Mouse (Mus musculus) hindbrain, embryonic 11.5 days (tissue): Measurements from ENCODE around the gene Rhou. TPM values are rescaled to one million over a fixed set of nuclear protein-coding genes. Genes with fewer than 3 reads are reported as not detected.

Source experiments
- ATAC-seq: fragments of 200-750 bp; cut with Nextera tagmentation; 2 replicates; pipeline ENCODE4 v1.8.0; 2017; ENCODE audit warnings: mild to moderate bottlenecking, moderate TSS enrichment, moderate library complexity; ENCODE audit not compliant: low FRiP score
- DNase-seq: peaks from one replicate; pipeline ENCODE4 v3.0.0-alpha.2; 2015; ENCODE audit warnings: low spot score
- H3K27ac ChIP-seq: fragments of 300-500 bp; sonication (generic); 2 replicates; pipeline ENCODE4 v1.5.1; 2014; ENCODE audit warnings: mild to moderate bottlenecking, low read depth, low read length
- H3K27me3 ChIP-seq: fragments of 300-500 bp; sonication (generic); 2 replicates; pipeline ENCODE4 v1.6.1; 2014; ENCODE audit warnings: mild to moderate bottlenecking, low read length, moderate library complexity, mixed read lengths; ENCODE audit not compliant: control insufficient read depth, insufficient read depth
- H3K36me3 ChIP-seq: fragments of 300-500 bp; sonication (generic); 2 replicates; pipeline ENCODE4 v1.6.1; 2014; ENCODE audit warnings: mild to moderate bottlenecking, low read length, moderate library complexity, mixed read lengths; ENCODE audit not compliant: control insufficient read depth, insufficient read depth
- H3K4me1 ChIP-seq: fragments of 300-500 bp; sonication (generic); replicated peaks from 2 replicates; pipeline ENCODE4 v1.6.1; 2014; ENCODE audit warnings: low read length, mixed read lengths; ENCODE audit not compliant: control insufficient read depth, insufficient read depth
- H3K4me2 ChIP-seq: fragments of 300-500 bp; sonication (generic); replicated peaks from 2 replicates; pipeline ENCODE4 v1.6.1; 2014; ENCODE audit warnings: mild to moderate bottlenecking, low read depth, low read length
- H3K4me3 ChIP-seq: fragments of 300-500 bp; sonication (generic); 2 replicates; pipeline ENCODE4 v1.5.1; 2014; ENCODE audit warnings: low read depth, low read length
- H3K9ac ChIP-seq: fragments of 300-500 bp; sonication (generic); 2 replicates; pipeline ENCODE4 v1.6.1; 2014; ENCODE audit warnings: low read depth, low read length
- H3K9me3 ChIP-seq: fragments of 300-500 bp; sonication (generic); 2 replicates; pipeline ENCODE4 v1.6.1; 2016; ENCODE audit warnings: low read length; ENCODE audit not compliant: control insufficient read depth
- WGBS: fragments of 180-500 bp; shearing (Covaris S2); extraction: QIAGEN DNeasy Blood & Tissue Kit; methylation state at CpG from one replicate; pipeline ENCODE4 v1.1.7; 2014; 5-methylcytosine and 5-hydroxymethylcytosine counted together
- polyA plus RNA-seq: library from polyadenylated mRNA; unstranded; fragments of >200 nt; fragmentation: Nextera tagmentation; extraction: Ambion mirVana; gene quantifications from 2 replicates; pipeline ENCODE4 v1.2.1, GENCODE M21; 2014

Gene Rhou
- polyA plus RNA-seq, 1 experiment from 2014 or later: 12.4 TPM

GRCm38 (mm10) chr8:123696167-123696566 is 42.4 kb downstream of the Rhou start:
- DNase-seq (no peak), ATAC-seq (no peak)
- Histone ChIP-seq H3K9ac (no peak overlapping the region), H3K27me3 (no peaks in the 10 kb centered on the region), H3K27ac (no peak overlapping the region), H3K36me3 (no peaks in the 10 kb centered on the region), H3K4me1 (peaks cover 6% of the 10 kb centered on the region), H3K9me3 (no peaks in the 10 kb centered on the region), H3K4me2 (no peak overlapping the region), H3K4me3 (no peak overlapping the region)
- WGBS: 79% methylated on average over 9 of the region's 9 CpGs

DNA sequence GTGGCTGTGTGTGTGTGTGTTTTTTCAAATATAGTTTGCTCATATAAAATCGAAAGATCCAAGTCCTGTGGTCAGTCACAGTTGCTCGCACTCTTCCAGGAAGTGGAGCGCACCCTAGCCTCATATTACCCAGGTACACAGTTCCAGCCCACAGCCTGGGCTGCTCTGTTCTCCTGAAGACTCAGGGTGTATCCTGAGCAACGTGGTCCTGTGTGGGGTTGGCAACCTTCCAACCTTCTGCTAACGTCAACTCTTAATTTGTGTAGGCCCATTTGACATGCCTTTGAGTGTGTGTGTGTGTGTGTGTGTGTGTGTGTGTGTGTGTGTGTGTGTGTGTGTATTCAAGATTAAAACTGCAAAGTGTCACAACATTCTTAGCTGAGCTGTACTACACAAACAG is 43.6 kb downstream of the Rhou start:
- Histone ChIP-seq H3K9me3 (no peaks in the 10 kb centered on the region), H3K9ac (no peak overlapping the region), H3K4me1 (peaks cover 6% of the 10 kb centered on the region), H3K36me3 (no peaks in the 10 kb centered on the region), H3K4me3 (no peak overlapping the region), H3K27ac (no peak overlapping the region), H3K4me2 (no peak overlapping the region), H3K27me3 (no peaks in the 10 kb centered on the region)
- WGBS: 79% methylated on average over 5 of the region's 5 CpGs
- DNase-seq (no peak), ATAC-seq (no peak)

- Histone ChIP-seq H3K9me3 (no peaks in the 10 kb centered on the region), H3K4me1 (peaks cover 6% of the 10 kb centered on the region), H3K27ac (no peak overlapping the region), H3K36me3 (no peaks in the 10 kb centered on the region), H3K27me3 (no peaks in the 10 kb centered on the region), H3K4me3 (no peak overlapping the region), H3K9ac (no peak overlapping the region), H3K4me2 (no peak overlapping the region)
- WGBS: 60% methylated on average over 12 of the region's 12 CpGs
- DNase-seq (no peak), ATAC-seq (no peak)
These were observed 46.8 kb downstream of the Rhou start for GRCm38 (mm10) chr8:123700399-123701070.

GRCm38 (mm10) chr8:123701952-123702587 is 48.3 kb downstream of the Rhou start:
- no peaks in the 10 kb centered on the region for H3K27me3 ChIP-seq
- ATAC-seq (no peak), DNase-seq (no peak)
- 80% methylated on average over 15 of the region's 15 CpGs for WGBS
- no peak overlapping the region for H3K4me2 ChIP-seq
- no peak overlapping the region for H3K4me3 ChIP-seq
- no peak overlapping the region for H3K27ac ChIP-seq
- H3K9ac ChIP-seq: no peak overlapping the region
- no peaks in the 10 kb centered on the region for H3K36me3 ChIP-seq
- no peaks in the 10 kb centered on the region for H3K9me3 ChIP-seq
- H3K4me1 ChIP-seq: peaks cover 6% of the 10 kb centered on the region

DNA sequence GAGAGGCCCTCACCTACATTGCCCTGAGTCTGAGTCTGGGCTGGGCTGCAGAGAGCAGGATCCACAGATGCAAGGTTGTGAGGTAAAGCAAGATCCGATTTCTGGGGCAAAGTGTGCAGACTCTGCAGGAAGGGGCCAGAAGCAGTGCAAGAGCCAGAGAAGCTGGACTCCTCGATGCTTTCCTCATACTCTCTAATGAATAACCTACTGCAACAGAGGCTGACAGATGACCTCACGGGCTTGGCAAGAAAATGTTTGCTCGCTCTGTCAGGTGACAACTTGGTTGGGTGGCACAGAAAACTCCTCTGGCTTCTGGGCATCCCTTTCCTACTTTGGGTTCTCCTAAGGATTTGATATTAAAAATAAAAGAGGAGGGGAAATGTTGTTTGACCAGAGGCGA is 51.6 kb downstream of the Rhou start:
- H3K4me3 ChIP-seq: no peak overlapping the region
- H3K36me3 ChIP-seq: no peaks in the 10 kb centered on the region
- WGBS: 84% methylated on average over 5 of the region's 5 CpGs
- no peak overlapping the region for H3K27ac ChIP-seq
- ATAC-seq (no peak), DNase-seq (no peak)
- H3K4me2 ChIP-seq: no peak overlapping the region
- no peaks in the 10 kb centered on the region for H3K9me3 ChIP-seq
- H3K27me3 ChIP-seq: no peaks in the 10 kb centered on the region
- peaks cover 3% of the 10 kb centered on the region for H3K4me1 ChIP-seq
- no peak overlapping the region for H3K9ac ChIP-seq

DNA sequence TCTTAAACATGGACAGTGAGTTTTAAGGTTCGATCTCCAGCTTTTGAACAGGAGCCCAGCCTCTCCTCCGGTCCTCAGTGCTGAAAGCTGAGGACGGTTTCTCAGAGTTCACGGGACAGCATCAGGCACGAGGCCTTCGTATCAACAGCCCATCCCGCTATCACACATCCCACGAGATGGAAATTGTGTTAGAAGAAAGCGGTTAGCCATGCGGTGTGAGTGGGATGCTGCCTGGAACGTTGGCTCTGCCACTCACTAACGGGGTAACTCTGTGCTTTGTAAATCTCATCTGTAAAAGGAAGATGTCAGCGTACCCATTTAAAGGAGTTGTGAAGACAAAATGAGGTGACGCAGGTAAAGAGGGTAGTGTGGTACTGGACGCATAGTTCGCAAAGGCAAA is 53.4 kb downstream of the Rhou start:
- H3K4me1 ChIP-seq: no peaks in the 10 kb centered on the region
- H3K9me3 ChIP-seq: no peaks in the 10 kb centered on the region
- no peak overlapping the region for H3K27ac ChIP-seq
- ATAC-seq (no peak), DNase-seq (no peak)
- no peaks in the 10 kb centered on the region for H3K27me3 ChIP-seq
- no peaks in the 10 kb centered on the region for H3K36me3 ChIP-seq
- WGBS: 90% methylated on average over 16 of the region's 16 CpGs
- H3K9ac ChIP-seq: no peak overlapping the region
- H3K4me2 ChIP-seq: no peak overlapping the region
- H3K4me3 ChIP-seq: no peak overlapping the region

GRCm38 (mm10) chr8:123708729-123709128 is 55.0 kb downstream of the Rhou start:
- ATAC-seq (no peak), DNase-seq (no peak)
- Histone ChIP-seq H3K27ac (no peak overlapping the region), H3K4me3 (no peak overlapping the region), H3K27me3 (no peaks in the 10 kb centered on the region), H3K9me3 (no peaks in the 10 kb centered on the region), H3K9ac (no peak overlapping the region), H3K4me1 (no peaks in the 10 kb centered on the region), H3K36me3 (no peaks in the 10 kb centered on the region), H3K4me2 (no peak overlapping the region)
- 88% methylated on average over 8 of the region's 8 CpGs for WGBS

DNA sequence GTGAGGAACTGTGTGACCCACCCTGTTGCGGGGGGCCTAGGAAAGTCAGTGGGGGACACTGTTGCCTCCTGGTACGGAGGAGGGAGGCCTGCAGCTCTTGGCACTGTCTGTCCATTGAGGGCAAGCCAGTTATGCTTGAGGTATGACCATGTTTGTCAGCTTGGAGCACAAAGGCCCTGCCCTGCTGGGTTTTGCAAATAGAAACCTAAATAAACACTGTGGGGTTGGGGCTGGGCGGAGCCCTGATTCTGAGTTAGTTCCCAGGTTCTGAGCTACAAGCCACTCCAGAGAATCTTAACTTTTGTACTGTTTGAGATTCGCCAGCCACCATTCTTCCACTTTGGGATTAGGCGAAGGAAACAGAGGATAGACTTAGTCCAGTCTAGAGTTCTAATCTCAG is 56.6 kb downstream of the Rhou start:
- Histone ChIP-seq H3K27me3 (no peaks in the 10 kb centered on the region), H3K27ac (no peak overlapping the region), H3K4me1 (no peaks in the 10 kb centered on the region), H3K36me3 (no peaks in the 10 kb centered on the region), H3K9me3 (no peaks in the 10 kb centered on the region), H3K4me2 (no peak overlapping the region), H3K4me3 (no peak overlapping the region), H3K9ac (no peak overlapping the region)
- 86% methylated on average over 5 of the region's 5 CpGs for WGBS
- no peak for DNase-seq
- no peak for ATAC-seq
